Mouse (Mus musculus) brain, embryonic 14.5 days (tissue): ENCODE results near the gene Nr5a1.

ENCODE experiments used
- CTCF ChIP-seq: fragments of 200-500 bp; IDR thresholded peaks from 2 replicates; pipeline ENCODE4 v1.5.1; 2012; ENCODE audit warnings: inconsistent platforms, mild to moderate bottlenecking, moderate library complexity, borderline replicate concordance; ENCODE audit not compliant: insufficient read depth, insufficient read length; ENCODE audit errors: extremely low read depth
- POLR2A ChIP-seq: fragments of 200-500 bp; IDR thresholded peaks from 2 replicates; pipeline ENCODE4 v1.6.1; 2012; ENCODE audit warnings: mild to moderate bottlenecking, inconsistent platforms, borderline replicate concordance; ENCODE audit not compliant: poor library complexity, insufficient read depth, insufficient read length, severe bottlenecking; ENCODE audit errors: extremely low read depth

DNA sequence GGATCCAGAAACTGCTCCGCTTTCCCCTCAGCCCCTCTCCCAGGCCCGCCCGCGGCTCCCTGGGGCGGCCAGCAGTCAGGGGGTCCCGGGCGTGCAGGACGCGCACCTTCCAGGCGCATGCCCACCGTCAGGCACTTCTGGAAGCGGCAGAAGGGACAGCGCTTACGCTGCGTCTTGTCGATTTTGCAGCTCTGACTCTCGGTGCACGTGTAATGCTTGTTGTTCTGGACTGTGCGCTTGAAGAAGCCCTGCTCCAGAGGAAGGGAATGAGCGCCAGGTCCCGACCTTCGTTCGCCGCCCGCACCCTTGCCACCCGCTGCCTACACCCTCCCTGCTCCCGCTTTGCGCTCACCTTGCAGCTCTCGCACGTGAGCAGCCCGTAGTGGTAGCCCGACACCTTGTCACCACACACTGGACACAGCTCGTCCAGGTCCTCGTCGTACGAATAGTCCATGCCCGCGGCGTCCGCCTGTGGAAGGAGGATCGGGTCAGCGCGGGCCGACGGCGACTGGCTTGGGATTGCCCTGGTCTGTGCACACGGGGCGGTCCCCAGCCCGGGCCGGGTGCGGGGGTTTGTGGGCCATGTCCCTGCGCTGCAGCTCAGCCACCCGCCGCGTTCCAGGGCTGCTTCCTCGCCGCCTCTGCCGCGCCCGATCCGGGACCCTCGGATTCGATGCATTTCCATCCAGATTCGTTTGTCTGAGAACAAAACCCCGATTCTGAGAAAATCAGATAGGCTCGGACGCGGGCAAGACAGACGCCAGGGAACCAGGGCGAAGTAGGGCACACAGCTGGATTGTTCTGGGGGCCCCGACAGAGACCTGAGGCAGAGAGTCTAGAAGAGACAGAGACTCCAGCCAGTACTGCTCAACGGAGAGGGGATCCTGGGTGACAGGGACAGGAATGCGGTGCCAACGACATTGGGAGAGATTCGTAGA, 3.8 kb downstream of the Nr5a1 start:
- TF ChIP-seq POLR2A (no peak), CTCF (no peak)
